Mouse (Mus musculus) macrophage (primary cell): Measurements from ENCODE around the gene Kalrn. TPM values are rescaled to one million over a fixed set of nuclear protein-coding genes. Genes with fewer than 3 reads are reported as not detected.

Experiments
- H3K27ac ChIP-seq: fragments of 350-480 bp; formaldehyde crosslinking; 2 replicates; pipeline ENCODE4 v1.9.0; 2021
- H3K36me3 ChIP-seq: fragments of 350-480 bp; formaldehyde crosslinking; 2 replicates; pipeline ENCODE4 v1.9.0; 2021; ENCODE audit errors: inconsistent target
- H3K4me3 ChIP-seq: fragments of 350-480 bp; formaldehyde crosslinking; 2 replicates; pipeline ENCODE4 v1.9.0; 2021; ENCODE audit errors: inconsistent target
- H3K79me2 ChIP-seq: fragments of 350-480 bp; formaldehyde crosslinking; 2 replicates; pipeline ENCODE4 v1.9.0; 2021; ENCODE audit errors: inconsistent target
- WGBS: methylation state at CpG from one replicate; pipeline ENCODE4 v1.1.7; 2026; ENCODE audit warnings: inconsistent platforms; ENCODE audit not compliant: missing documents; 5-methylcytosine and 5-hydroxymethylcytosine counted together
- polyA plus RNA-seq: library from polyadenylated mRNA; stranded (reverse); fragments of 250-400 nt; gene quantifications from 3 replicates; pipeline ENCODE4 v1.2.4, GENCODE M21; 2018; ENCODE audit warnings: inconsistent platforms

Gene Kalrn
- polyA plus RNA-seq, 1 experiment from 2014 or later = 0.32 TPM

GRCm38 (mm10) chr16:34056418-34057111 is 516.8 kb downstream of the Kalrn start:
- Histone ChIP-seq H3K79me2 (no peaks in the 10 kb centered on the region), H3K4me3 (no peak overlapping the region), H3K36me3 (no peaks in the 10 kb centered on the region), H3K27ac (no peak overlapping the region)
- WGBS = 12% methylated on average over 10 of the region's 10 CpGs

DNA sequence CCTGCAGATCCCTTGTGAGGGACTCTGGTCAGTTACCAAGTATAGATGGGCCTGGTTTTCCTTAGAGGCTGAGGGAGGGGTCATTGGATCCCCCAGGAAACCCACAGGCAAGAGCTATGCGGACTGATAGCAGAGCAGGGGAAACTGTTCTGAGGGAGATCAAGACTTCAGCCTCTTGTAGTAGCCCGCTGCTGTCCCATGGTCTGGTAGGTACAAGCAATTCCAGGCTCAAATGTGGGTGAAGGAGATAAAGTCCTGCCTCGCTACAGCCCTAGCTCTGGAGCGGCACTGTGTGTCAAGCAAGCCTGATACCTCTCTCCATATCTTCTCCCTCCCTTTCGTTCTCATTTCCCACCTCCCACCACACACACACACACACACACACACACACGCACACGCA is 523.2 kb downstream of the Kalrn start:
- no peak overlapping the region for H3K27ac ChIP-seq
- H3K4me3 ChIP-seq = no peak overlapping the region
- H3K79me2 ChIP-seq = no peaks in the 10 kb centered on the region
- WGBS = 92% methylated on average over 7 of the region's 7 CpGs
- no peaks in the 10 kb centered on the region for H3K36me3 ChIP-seq

- WGBS = 97% methylated on average over 12 of the region's 12 CpGs
- no peak overlapping the region for H3K4me3 ChIP-seq
- H3K36me3 ChIP-seq = no peaks in the 10 kb centered on the region
- no peak overlapping the region for H3K27ac ChIP-seq
- H3K79me2 ChIP-seq = no peaks in the 10 kb centered on the region
Measured at GRCm38 (mm10) chr16:34049361-34049760, 524.0 kb downstream of the Kalrn start.

- Histone ChIP-seq H3K4me3 (no peak overlapping the region), H3K36me3 (no peaks in the 10 kb centered on the region), H3K79me2 (no peaks in the 10 kb centered on the region), H3K27ac (no peak overlapping the region)
- WGBS = 70% methylated on average over 4 of the region's 4 CpGs
Measured at GRCm38 (mm10) chr16:34048232-34048631, 525.1 kb downstream of the Kalrn start.

DNA sequence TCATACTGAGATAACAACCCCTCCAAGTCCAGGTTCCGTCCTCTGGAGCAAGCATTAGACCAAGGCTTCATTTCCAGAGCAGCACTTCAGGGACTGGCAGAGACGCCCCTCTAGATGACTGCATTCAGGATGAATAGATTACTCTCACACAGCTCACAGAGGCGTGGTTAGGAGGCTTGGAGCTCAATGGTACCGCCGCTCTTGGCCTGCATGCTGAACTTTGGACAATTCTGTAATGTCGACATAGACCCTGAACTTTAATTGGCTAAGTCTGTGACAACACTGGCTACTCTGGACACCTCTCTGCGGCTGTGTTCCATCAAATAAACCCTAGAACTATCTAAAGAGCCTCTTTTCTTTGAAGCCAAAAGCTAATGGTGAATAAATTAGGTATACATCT is 525.8 kb downstream of the Kalrn start:
- H3K4me3 ChIP-seq = no peak overlapping the region
- no peak overlapping the region for H3K27ac ChIP-seq
- no peaks in the 10 kb centered on the region for H3K36me3 ChIP-seq
- no peaks in the 10 kb centered on the region for H3K79me2 ChIP-seq
- 93% methylated on average over 7 of the region's 7 CpGs for WGBS

DNA sequence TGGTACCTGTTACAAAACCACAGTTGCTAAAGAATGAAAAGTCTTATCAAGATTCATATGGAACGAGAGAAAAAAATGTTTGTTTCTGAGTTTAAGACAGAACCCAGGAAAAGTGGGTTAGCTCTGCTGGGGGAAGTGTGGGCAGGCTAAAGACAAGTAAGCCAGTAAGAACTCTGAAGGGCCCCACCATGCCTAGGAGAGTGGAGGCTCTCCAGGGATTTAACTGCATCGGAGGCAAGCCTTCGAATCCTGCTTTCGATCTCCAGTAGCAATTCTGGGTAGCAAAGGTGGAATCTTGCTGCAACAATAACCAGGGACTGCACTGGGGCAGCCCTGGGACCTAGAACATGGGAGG is 526.3 kb downstream of the Kalrn start:
- Histone ChIP-seq H3K79me2 (no peaks in the 10 kb centered on the region), H3K36me3 (no peaks in the 10 kb centered on the region), H3K4me3 (no peak overlapping the region), H3K27ac (no peak overlapping the region)
- 96% methylated on average over 4 of the region's 4 CpGs for WGBS

DNA sequence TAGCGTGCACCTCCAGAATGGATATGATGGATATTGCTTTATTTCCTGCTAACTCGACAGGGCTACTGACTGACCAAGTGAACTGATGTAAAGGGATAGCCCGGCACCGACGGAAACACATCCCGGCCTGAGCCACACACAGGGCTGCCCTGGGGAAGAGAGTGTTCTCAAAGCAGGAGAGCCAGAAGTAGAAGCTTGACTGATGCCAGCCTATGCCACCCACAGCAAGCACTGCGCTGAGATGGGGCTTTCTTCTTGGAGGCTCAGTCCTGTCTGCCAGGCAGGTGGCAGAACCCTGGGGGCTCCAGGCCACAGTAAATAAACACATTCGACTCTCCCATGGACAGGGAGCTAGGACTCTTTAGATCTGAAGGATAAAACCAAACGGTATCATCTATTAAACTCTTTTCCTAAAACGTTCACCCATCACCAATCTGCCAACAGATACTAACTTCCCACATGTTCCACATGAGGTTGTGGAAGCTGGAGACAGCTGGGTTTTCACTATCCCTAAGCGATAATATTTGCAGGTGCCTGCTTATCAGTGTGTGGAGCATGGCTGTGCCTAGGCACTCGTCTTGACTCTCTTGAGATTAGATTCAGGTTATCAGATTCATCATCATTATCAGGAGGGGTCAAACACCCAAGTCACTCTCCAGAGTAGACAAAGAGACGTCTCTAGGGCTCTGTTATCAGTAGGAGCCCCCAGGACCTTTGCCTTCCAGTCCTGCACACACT is 526.9 kb downstream of the Kalrn start:
- no peaks in the 10 kb centered on the region for H3K36me3 ChIP-seq
- no peak overlapping the region for H3K27ac ChIP-seq
- H3K4me3 ChIP-seq = no peak overlapping the region
- H3K79me2 ChIP-seq = no peaks in the 10 kb centered on the region
- 96% methylated on average over 13 of the region's 13 CpGs for WGBS

DNA sequence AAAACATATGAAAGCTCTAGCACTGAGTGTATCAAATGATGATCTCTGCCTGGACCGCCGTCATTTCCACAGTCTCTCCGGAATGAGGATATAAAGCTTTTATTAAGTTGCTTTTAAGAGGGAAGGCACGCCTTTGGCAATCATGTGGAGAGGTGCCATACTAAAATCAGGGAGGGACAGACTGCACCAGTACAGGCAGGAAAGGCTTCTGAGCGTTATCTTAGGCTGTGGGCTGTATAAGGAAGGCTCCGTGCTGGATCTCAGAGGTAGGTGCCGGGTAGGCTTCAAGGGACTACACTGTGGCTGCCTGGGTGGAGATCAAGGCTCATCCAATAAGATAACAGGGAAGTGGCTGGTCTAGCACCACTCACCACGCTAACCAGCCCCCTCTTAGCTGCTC is 528.8 kb downstream of the Kalrn start:
- H3K4me3 ChIP-seq = no peak overlapping the region
- H3K79me2 ChIP-seq = no peaks in the 10 kb centered on the region
- H3K36me3 ChIP-seq = no peaks in the 10 kb centered on the region
- H3K27ac ChIP-seq = no peak overlapping the region
- 94% methylated on average over 8 of the region's 8 CpGs for WGBS

DNA sequence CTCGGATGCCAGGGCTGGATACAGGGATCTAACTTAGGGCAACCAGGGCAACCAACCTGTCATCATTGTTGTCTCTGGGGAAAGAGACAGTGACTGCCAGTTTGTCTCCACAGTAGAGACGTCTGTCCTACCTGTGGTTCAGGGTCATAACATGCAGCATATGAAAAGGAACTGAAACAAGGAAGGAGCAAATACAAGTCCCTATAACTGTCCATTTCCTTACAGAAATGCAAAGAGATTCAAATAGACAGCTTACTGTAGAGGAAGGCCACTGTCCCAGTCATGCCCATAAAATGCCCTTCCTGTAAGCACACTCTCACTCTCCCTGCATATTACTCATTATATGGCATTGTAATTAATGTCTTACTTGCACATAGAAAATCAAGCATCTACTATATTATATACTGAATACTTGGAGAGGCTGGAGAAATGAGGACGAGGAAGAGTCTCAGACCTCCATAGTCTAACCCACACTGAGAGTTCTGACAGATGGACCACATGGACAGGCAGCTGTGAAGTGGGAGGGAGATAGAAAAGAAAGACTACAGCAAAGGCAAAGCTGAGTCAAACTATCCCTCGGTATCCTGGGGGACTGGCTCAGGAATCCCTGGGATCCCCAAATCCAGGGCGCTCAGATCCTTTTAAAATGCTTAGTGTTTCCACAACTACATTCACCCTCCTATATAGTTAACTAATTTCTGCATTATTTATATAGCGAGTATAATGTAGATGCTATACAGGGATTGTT is 530.1 kb downstream of the Kalrn start:
- 80% methylated on average over 6 of the region's 6 CpGs for WGBS
- H3K4me3 ChIP-seq = no peak overlapping the region
- no peak overlapping the region for H3K27ac ChIP-seq
- no peaks in the 10 kb centered on the region for H3K36me3 ChIP-seq
- H3K79me2 ChIP-seq = no peaks in the 10 kb centered on the region

- Histone ChIP-seq H3K4me3 (no peak overlapping the region), H3K36me3 (no peaks in the 10 kb centered on the region)
- 95% methylated on average over 4 of the region's 4 CpGs for WGBS
Measured at GRCm38 (mm10) chr16:34042586-34042985, 530.7 kb downstream of the Kalrn start.

GRCm38 (mm10) chr16:34040276-34040675 is 533.1 kb downstream of the Kalrn start:
- no peak overlapping the region for H3K27ac ChIP-seq
- 90% methylated on average over 6 of the region's 6 CpGs for WGBS
- no peak overlapping the region for H3K4me3 ChIP-seq
- H3K36me3 ChIP-seq = no peaks in the 10 kb centered on the region
- H3K79me2 ChIP-seq = no peaks in the 10 kb centered on the region

More at GRCm38 (mm10) chr16:34042586-34042985, 530.7 kb downstream of the Kalrn start:
- H3K27ac ChIP-seq = no peak overlapping the region
- no peaks in the 10 kb centered on the region for H3K79me2 ChIP-seq

- WGBS = 80% methylated on average over 4 of the region's 4 CpGs
- H3K36me3 ChIP-seq = no peaks in the 10 kb centered on the region
- no peak overlapping the region for H3K27ac ChIP-seq
- H3K4me3 ChIP-seq = no peak overlapping the region
- H3K79me2 ChIP-seq = no peaks in the 10 kb centered on the region
Measured at GRCm38 (mm10) chr16:34039736-34040135, 533.6 kb downstream of the Kalrn start.

DNA sequence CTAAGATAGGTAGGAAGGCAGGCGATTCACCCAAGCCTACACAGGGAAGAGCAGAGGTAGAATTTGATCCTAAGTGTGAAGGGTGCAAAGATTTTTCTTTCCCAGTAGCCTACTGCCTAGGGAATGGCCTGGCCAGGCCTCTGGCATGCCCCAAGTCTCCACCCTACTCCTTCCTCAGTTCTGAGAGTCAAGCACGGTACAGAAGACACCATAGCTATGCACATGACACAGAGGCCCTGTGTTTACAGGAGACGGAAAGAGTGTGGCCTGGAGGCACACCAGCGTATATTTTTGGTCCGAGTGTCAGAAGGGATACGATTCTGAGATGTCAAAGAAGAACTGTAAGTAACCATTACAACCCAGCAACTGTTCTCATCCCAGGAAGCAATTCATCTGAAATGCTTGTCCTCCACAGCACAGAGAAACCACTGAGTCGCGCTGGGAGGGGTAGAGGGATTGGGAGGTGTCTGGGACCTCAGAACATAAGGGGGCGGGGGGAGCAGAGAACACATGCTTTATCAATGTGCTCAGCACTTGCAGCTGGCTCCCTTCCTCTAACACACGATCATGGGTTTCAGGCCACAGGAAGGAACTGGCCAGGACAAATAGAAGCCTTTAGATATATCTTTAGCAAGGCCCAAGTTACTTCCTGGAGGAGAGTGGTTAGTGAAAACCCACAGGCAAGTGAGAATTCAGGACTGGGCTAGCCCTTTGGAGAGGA is 536.8 kb downstream of the Kalrn start:
- Histone ChIP-seq H3K27ac (no peak overlapping the region), H3K36me3 (no peaks in the 10 kb centered on the region), H3K79me2 (no peaks in the 10 kb centered on the region), H3K4me3 (no peak overlapping the region)
- 28% methylated on average over 10 of the region's 10 CpGs for WGBS

DNA sequence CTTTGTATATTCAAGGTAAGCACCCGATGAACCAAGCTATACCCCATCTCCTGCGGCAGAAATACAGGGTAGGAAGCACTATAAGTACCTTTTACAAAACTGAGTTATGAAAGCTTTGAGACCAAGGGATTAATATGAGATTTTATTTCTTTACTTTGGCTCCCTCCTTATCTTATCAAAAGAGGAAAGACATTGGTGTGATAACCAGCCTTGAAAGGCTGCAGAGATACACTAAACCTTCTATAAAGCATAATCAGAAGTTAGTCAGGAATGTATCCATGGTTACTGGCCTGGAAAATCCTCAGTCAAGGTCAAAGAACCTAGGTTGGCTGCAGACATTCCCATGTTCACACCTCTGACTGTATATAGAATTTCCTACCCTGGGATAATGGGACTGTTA is 537.6 kb downstream of the Kalrn start:
- Histone ChIP-seq H3K4me3 (no peak overlapping the region), H3K27ac (no peak overlapping the region), H3K36me3 (no peaks in the 10 kb centered on the region), H3K79me2 (no peaks in the 10 kb centered on the region)
- 94% methylated on average over 2 of the region's 2 CpGs for WGBS
